Comparison of ENCODE assay signal across 10 mouse cellular contexts in the genomic region with DNA sequence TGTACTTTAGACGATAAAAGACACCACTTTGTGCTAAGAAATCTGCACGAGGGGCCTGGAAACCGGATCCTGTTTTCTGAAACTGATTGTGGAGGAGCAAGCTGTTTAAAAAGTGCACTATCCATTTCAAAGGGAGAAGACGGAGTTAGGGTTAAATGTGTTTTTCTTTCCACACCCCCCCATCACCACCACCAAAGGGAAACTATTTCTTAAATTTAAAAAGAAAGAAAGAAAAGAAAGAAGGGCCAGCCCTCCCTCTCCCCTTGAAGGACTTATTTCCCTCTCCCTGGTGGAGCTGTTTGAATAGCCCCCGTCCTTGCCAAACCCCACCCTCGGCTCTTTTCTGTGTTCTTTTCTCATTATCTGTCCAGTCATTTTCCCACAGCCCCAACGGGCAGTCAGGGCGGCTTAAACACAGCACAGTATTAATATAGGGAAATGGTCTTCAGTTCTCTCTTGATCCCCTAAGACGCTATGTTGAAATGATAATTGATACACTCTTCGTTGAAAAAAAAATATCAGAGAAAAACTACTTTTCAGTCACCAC.
DNase-seq lines count a peak whose midpoint lies in the region; ATAC-seq and TF ChIP-seq lines count a peak whose summit lies in the region.
"Had no signal": no experiment of that assay in that cellular context is flagged by ENCODE, and none has a peak within 500 bp of the region (broad histone marks: within the 10 kb centered on the region; RNA-seq: fewer than 3 reads in every experiment).

No protein-coding gene starts in this region.

- no peak for TF ChIP-seq CTCF in lung, postnatal 0 days (IDR thresholded peaks at IDR 0.05)
- no peak for TF ChIP-seq CTCF in stomach, postnatal 0 days (IDR thresholded peaks at IDR 0.05; ENCODE audit: low read depth)

- no peak overlapping the region for H3K4me2 ChIP-seq in lung, postnatal 0 days (replicated peaks; ENCODE audit: low read depth, low read length)
- peak overlapping the region; percentile 32 for H3K4me2 ChIP-seq in forebrain, embryonic 14.5 days (ENCODE audit: low read length)
- H3K4me2 ChIP-seq in limb, embryonic 13.5 days (replicated peaks) = peak overlapping the region; percentile 14; the same call in 1 of the 2 replicates
- H3K4me2 ChIP-seq in stomach, postnatal 0 days (replicated peaks; ENCODE audit: low read depth) = no peak overlapping the region

- H3K27ac ChIP-seq in lung, postnatal 0 days (ENCODE audit: low read length) = no peak overlapping the region
- peak overlapping the region; percentile 71 for H3K27ac ChIP-seq in forebrain, embryonic 14.5 days (ENCODE audit: low read depth, low read length)
- H3K27ac ChIP-seq in limb, embryonic 13.5 days = peak overlapping the region; percentile 44; the same call in 1 of the 2 replicates
- peak overlapping the region; percentile 9; the same call in 1 of the 2 replicates for H3K27ac ChIP-seq in stomach, postnatal 0 days (replicated peaks)

- TF ChIP-seq EP300 in lung, postnatal 0 days (IDR thresholded peaks at IDR 0.05) = no peak
- TF ChIP-seq EP300 in stomach, postnatal 0 days (optimal IDR thresholded peaks at IDR 0.05) = no peak

- no peak overlapping the region for H3K9ac ChIP-seq in lung, postnatal 0 days (replicated peaks; ENCODE audit: low read depth)
- H3K9ac ChIP-seq in forebrain, embryonic 14.5 days (ENCODE audit: low read length) = no peak overlapping the region
- no peak overlapping the region for H3K9ac ChIP-seq in limb, embryonic 13.5 days
- no peak overlapping the region for H3K9ac ChIP-seq in stomach, postnatal 0 days (ENCODE audit: low read length)

- H3K36me3 ChIP-seq in lung, postnatal 0 days (ENCODE audit: insufficient read depth, low read length) = no peaks in the 10 kb centered on the region
- no peaks in the 10 kb centered on the region for H3K36me3 ChIP-seq in forebrain, embryonic 14.5 days (ENCODE audit: control insufficient read depth, insufficient read depth, low read length)
- H3K36me3 ChIP-seq in limb, embryonic 13.5 days = no peaks in the 10 kb centered on the region
- H3K36me3 ChIP-seq in stomach, postnatal 0 days (ENCODE audit: control insufficient read depth, insufficient read depth, low read length) = no peaks in the 10 kb centered on the region

- no peaks in the 10 kb centered on the region for H3K27me3 ChIP-seq in lung, postnatal 0 days (replicated peaks; ENCODE audit: insufficient read depth, low read length)
- H3K27me3 ChIP-seq in forebrain, embryonic 14.5 days (replicated peaks; ENCODE audit: control insufficient read depth, insufficient read depth, low read length) = no peaks in the 10 kb centered on the region
- no peaks in the 10 kb centered on the region for H3K27me3 ChIP-seq in limb, embryonic 13.5 days
- H3K27me3 ChIP-seq in stomach, postnatal 0 days (ENCODE audit: control insufficient read depth, insufficient read depth, low read length) = no peaks in the 10 kb centered on the region

- DNase-seq in lung, postnatal 10 days = peak; percentile 42
- DNase-seq in lung, postnatal 0 days (ENCODE audit: low spot score) = no peak
- DNase-seq in forebrain, embryonic 14.5 days (ENCODE audit: low spot score) = peak; percentile 79
- DNase-seq in stomach, postnatal 0 days (ENCODE audit: low spot score) = no peak
- no peak for DNase-seq in thymus, postnatal 0 days (ENCODE audit: low spot score)
- no peak for DNase-seq in frontal cortex, postnatal 10 days (ENCODE audit: low spot score in 2 of 2)
- DNase-seq: kidney, adult 11 months; right cerebral cortex, postnatal 4 days had no signal

- WGBS in lung, postnatal 0 days = 21% methylated on average over 10 of the region's 10 CpGs
- under 1% methylated on average over 10 of the region's 10 CpGs for WGBS in forebrain, embryonic 14.5 days
- 25% methylated on average over 10 of the region's 10 CpGs for WGBS in limb, embryonic 13.5 days
- WGBS in stomach, postnatal 0 days = 19% methylated on average over 10 of the region's 10 CpGs

- H3K9me3 ChIP-seq in lung, postnatal 0 days (ENCODE audit: low read length) = no peaks in the 10 kb centered on the region
- H3K9me3 ChIP-seq in forebrain, embryonic 14.5 days (replicated peaks; ENCODE audit: control insufficient read depth, low read length) = no peaks in the 10 kb centered on the region
- no peaks in the 10 kb centered on the region for H3K9me3 ChIP-seq in limb, embryonic 13.5 days
- no peaks in the 10 kb centered on the region for H3K9me3 ChIP-seq in stomach, postnatal 0 days (ENCODE audit: control insufficient read depth, low read length)

- ATAC-seq in lung, postnatal 0 days = no peak
- ATAC-seq in forebrain, embryonic 14.5 days = peak; percentile 67
- no peak; the same call in 1 of the 2 replicates for ATAC-seq in limb, embryonic 13.5 days (ENCODE audit: low FRiP score, low read depth)
- ATAC-seq in stomach, postnatal 0 days (ENCODE audit: low FRiP score, low TSS enrichment) = no peak

- no peak overlapping the region for H3K4me3 ChIP-seq in lung, postnatal 0 days (ENCODE audit: low read depth, low read length)
- no peak overlapping the region for H3K4me3 ChIP-seq in forebrain, embryonic 14.5 days (ENCODE audit: low read depth, low read length)
- no peak overlapping the region for H3K4me3 ChIP-seq in limb, embryonic 13.5 days
- no peak overlapping the region for H3K4me3 ChIP-seq in stomach, postnatal 0 days (ENCODE audit: low read depth, low read length)
- H3K4me3 ChIP-seq: erythroblast, embryonic 14.5 days had no signal

- peaks cover 3% of the 10 kb centered on the region; the same call in 1 of the 2 replicates for H3K4me1 ChIP-seq in lung, postnatal 0 days (ENCODE audit: insufficient read depth, low read depth, low read length)
- peaks cover 11% of the 10 kb centered on the region for H3K4me1 ChIP-seq in forebrain, embryonic 14.5 days (ENCODE audit: control insufficient read depth, insufficient read depth, low read length)
- peaks cover 50% of the 10 kb centered on the region for H3K4me1 ChIP-seq in limb, embryonic 13.5 days
- H3K4me1 ChIP-seq in stomach, postnatal 0 days (replicated peaks; ENCODE audit: control insufficient read depth, insufficient read depth) = no peaks in the 10 kb centered on the region

Comparison
In these comparisons a context has a peak if more than half of its experiments do, and no peak if none do; other contexts are left out.
1. DNase-seq: peak in lung, postnatal 10 days (single experiment) and forebrain, embryonic 14.5 days (single experiment); none in lung, postnatal 0 days (single experiment), stomach, postnatal 0 days (single experiment), thymus, postnatal 0 days (single experiment) and frontal cortex, postnatal 10 days (0 of 2).
2. H3K4me2 ChIP-seq: peak in forebrain, embryonic 14.5 days (single experiment) and limb, embryonic 13.5 days (single experiment); none in lung, postnatal 0 days (single experiment) and stomach, postnatal 0 days (single experiment).